Mouse (Mus musculus): ENCODE measurements around the gene Krtdap.
"Not testable (repeated sequence)": the region's sequence is repeated elsewhere in the genome, so short reads cannot be mapped to it uniquely, and the experiment has no call there.

The Krtdap gene

GRCm38 (mm10) chr7:30790141-30790540 is 2.4 kb downstream of the Krtdap start:
- DNase-seq: no peak

- DNase-seq: no peak
These were observed 4.2 kb downstream of the Krtdap start for GRCm38 (mm10) chr7:30791921-30792320.

GRCm38 (mm10) chr7:30794921-30795320 is 7.2 kb downstream of the Krtdap start:
- no peak for DNase-seq

- no peak for DNase-seq
These were observed 9.1 kb downstream of the Krtdap start for GRCm38 (mm10) chr7:30796790-30797189.

- no peak for DNase-seq
These were observed 13.0 kb downstream of the Krtdap start for GRCm38 (mm10) chr7:30800653-30801052.

- DNase-seq: no peak
These were observed 15.6 kb downstream of the Krtdap start for GRCm38 (mm10) chr7:30803256-30803655.

GRCm38 (mm10) chr7:30804026-30804715 is 16.5 kb downstream of the Krtdap start:
- no peak for DNase-seq

GRCm38 (mm10) chr7:30805924-30806323 is 18.2 kb downstream of the Krtdap start:
- DNase-seq: no peak

GRCm38 (mm10) chr7:30810319-30810718 is 22.6 kb downstream of the Krtdap start:
- DNase-seq: no peak

- no peak for DNase-seq
These were observed 24.1 kb downstream of the Krtdap start for GRCm38 (mm10) chr7:30811757-30812290.

GRCm38 (mm10) chr7:30812291-30812807 is 24.7 kb downstream of the Krtdap start:
- peak; percentile 75 for DNase-seq

GRCm38 (mm10) chr7:30820131-30820530 is 32.4 kb downstream of the Krtdap start:
- no peak for DNase-seq

GRCm38 (mm10) chr7:30820854-30821445 is 33.3 kb downstream of the Krtdap start:
- no peak for DNase-seq

GRCm38 (mm10) chr7:30821532-30821931 is 33.8 kb downstream of the Krtdap start:
- peak; percentile 92 for DNase-seq

GRCm38 (mm10) chr7:30823675-30824074 is 36.0 kb downstream of the Krtdap start, which contains the start of gene Ffar2:
Gene Ffar2 (minus strand): TSS chr7:30823775.
- peak; percentile 88 for DNase-seq

GRCm38 (mm10) chr7:30824306-30824705 is 36.6 kb downstream of the Krtdap start:
- no peak for DNase-seq

GRCm38 (mm10) chr7:30826660-30827059 is 39.0 kb downstream of the Krtdap start:
- DNase-seq: no peak

- DNase-seq: not testable (repeated sequence)
These were observed 41.2 kb downstream of the Krtdap start for GRCm38 (mm10) chr7:30828871-30829270.

GRCm38 (mm10) chr7:30829428-30829827 is 41.7 kb downstream of the Krtdap start:
- no peak for DNase-seq

GRCm38 (mm10) chr7:30832261-30832660 is 44.6 kb downstream of the Krtdap start:
- no peak for DNase-seq

- DNase-seq: not testable (repeated sequence)
These were observed 45.0 kb downstream of the Krtdap start for GRCm38 (mm10) chr7:30832684-30833083.

GRCm38 (mm10) chr7:30837277-30837676 is 49.6 kb downstream of the Krtdap start:
- no peak for DNase-seq

GRCm38 (mm10) chr7:30840306-30840705 is 52.6 kb downstream of the Krtdap start:
- DNase-seq: no peak
